Mouse (Mus musculus) heart, adult 11 months (tissue): ENCODE measurements at regions not wholly inside any gene's neighbourhood (a gene's known extent, or its start where the extent isn't known, plus 50 kb on each side); places are given as distances from the start of the nearest gene placed in this dataset.

ENCODE experiments used
- DNase-seq: peaks from one replicate; pipeline ENCODE4 v3.0.0; 2022

DNA sequence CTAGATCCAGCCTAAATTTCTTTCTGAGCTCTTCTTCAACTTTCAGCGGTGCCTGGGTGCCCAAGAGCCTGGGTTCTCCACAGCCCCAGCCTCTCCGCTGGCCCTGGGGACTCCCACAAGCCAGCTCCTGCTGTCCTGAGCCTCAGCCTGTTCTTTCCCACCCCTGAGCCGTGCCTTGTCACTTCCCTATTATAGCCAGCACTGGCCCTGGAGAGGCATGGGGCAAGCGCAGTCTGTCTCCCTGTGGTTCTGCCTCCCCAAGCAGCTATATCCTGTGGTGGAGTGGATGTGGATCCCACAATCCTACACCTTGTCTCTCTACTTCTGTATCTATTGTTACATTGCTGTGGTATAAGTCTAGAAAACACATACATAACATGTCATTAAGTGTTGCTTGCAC, 128.6 kb upstream of the Hgf start:
- DNase-seq, result no peak

DNA sequence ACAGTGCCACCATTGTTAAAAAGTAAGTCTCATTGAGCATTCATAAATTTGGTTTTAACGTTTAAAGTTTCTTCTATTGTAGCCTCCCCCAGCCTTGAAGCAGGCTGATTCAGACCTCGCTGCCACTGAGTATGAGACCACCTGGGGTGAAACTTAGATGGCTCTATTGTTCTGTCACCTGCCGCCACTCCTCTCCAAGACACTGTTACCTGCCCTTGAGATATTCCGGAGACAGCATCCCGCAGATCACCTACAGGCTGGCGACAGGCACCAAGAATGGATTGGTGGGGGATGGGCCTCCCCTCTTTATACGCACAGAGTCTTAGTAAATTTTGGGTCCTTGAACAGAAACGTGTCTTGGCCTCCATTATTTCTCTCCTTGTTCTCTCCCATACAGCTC, 128.0 kb upstream of the Hgf start:
- DNase-seq, result no peak

DNA sequence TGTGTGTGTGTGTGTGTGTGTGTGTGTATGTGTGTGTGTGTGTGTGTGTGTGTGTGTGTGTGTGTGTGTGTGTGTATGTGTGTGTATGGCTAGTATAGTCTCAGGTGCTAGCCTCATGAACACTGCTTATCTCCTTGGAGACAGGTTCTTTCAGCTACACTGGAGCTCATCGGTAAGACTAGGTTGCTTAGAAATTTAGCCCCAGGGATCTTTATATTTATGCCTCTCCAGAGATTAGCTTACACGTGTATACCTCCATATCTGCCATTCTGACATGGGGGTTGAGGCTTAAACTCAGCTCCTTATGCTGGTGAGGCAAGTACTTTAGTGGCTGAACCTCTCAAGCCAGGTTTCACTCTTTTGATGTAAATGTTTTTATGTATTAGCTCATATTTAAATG, 127.0 kb upstream of the Hgf start:
- DNase-seq, result no peak

DNA sequence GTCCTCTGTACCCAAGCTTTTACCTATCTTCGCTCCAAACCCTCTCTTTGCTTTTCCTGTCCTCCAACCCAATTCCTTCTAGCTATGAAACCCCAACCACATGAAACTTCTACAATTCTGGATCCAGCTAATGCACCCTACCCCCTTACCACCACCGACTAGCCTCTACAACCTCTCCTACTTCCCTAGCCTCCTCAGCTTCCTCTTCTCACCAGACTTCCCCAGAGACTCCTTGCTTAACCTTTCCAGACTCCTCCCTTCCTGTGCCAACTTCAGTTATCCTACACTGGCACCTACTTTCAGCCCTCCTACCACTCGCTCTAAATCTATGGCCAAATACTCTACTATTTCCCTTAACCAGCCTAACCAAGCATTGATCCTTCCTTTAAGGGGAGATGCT, 118.7 kb upstream of the Hgf start:
- no peak for DNase-seq

DNA sequence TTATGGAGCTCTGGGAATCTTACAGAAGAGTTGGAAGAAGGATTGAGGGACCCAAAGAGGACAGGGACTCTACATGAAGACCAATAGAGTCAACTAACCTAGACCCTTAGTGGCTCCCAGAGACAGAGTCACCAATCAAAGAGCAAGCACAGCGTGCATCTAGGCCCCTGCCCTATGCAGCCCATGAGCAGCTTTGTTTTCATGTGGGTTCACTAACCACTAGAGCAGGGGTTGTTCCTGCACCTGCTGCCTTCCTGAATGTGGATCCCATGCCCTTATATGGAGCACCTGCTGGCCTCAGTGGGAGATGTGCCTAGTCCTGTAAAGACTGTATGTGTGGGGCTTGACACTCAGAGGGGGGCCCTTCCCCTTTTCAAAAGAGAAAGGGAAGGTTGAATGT, 108.2 kb upstream of the Hgf start:
- DNase-seq, result no peak

DNA sequence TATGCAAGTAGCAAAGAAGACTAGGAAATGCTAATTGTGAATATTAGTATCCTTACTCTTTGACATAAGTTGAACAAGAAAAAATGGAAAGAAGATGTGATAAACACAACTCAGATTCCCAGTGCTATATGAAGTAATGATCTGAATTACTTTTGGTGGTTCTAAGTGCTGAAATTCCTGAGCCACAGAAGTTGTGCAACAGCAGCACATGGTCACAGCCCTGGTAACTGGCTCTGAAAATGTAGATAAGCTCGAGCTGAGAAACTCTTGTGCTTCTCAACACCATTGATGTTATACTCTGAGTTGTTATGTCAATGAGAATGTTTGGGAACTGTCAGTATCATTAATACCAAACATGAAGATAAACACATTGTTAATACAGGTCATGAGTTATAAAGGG, 106.3 kb upstream of the Hgf start:
- no peak for DNase-seq

DNA sequence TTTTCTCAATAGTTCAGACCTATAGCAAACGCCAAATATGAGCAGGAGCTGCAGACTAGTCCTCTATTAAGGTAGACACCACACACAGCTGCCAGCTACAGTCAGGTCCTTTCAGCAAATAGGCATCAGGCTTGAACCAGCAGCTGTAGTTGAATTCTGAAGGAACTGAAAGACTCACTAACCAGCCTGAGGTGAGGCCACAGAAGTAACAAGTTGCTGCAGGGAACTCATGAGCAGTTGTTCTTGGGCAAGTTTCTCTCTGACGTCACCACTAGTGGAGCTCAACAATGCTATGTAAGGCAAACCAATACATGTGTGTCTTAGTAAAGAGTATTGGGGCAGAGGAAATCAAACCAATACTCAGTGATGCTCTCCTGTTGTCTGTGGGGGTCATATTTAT, 91.5 kb upstream of the Hgf start:
- DNase-seq, result no peak

DNA sequence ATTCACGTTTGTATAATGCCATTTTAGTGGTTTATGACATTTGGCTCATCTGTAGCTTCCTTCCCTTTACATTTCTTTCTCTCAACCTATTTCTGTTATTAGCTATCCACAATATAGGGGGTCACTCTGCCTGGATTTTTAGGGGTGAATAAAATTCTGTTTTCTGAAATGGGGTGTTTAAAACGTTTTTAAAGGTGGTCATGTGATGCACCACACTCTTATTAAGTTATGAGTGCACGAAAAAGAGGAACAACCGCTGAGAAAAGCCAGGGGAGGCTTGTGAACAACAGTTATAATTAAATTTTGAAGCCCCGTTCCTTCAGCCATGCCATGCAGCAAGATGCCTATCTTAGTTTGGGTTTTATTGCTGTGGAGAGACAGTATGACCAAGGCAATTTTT, 87.0 kb upstream of the Hgf start:
- no peak for DNase-seq

DNA sequence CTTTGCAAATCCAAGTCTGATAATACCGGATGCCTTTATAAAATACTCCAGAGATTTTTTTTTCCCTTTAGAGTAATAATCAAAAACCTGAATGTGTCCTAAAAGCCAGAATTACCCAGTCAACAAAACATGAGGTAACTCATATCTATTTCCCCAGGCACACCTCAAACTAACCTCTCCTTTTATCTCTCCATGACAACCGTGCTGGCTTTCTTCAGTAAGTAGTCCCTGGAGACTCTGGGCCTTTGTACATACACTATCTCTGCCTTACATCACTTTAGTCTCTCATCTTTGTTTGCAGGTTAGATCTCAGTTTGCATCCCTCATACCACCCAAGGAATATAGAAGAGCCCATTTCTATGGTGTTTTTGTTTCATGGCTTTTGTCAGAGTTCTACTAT, 84.7 kb upstream of the Hgf start:
- no peak for DNase-seq

DNA sequence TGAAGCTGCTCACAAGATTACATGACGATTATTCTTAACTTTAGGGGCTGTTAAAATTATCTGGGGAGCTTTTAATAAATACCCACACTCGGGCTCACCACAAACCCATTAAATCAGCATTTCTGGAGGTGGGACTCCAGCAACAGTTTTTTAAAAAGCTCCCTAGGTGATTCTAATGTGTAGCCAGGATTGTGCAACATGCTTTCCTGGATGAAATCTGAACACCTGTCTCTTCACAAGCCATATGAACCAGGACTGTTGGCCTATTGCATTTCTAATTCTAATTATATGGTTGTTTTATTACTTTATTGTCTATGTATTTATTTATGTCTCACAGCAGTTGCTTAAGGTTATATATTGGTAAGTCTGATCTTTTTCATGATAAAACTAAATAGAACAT, 84.1 kb upstream of the Hgf start:
- no peak for DNase-seq

DNA sequence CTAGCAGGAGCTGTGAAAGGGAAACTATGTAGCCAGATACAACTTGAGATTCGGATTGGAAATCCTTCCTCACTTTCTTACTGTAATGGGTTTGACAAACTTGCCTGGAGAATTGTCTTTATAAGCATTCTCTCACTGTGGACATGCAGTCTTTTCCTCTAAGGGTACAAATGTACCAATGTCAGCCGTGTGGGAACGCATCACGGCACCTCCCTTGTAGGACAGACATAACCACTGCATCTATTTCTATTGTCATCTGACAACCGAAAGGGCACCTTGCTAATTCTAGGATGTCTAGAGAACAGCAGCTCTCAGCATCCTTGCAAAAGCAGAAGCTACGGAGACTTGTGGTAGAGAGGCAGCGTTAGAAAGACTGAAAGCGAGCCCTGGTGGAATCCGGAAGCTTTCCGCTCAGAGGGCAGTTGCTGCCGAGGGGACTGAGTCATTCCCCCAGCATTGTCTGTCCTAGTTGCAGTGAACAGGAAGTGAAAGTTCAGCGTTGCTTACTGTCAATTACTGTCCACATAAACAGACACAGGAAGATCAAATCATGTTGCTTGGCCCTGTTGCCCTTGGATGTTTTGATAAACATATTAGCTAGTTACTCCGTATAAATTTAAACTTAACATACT, 83.5 kb upstream of the Hgf start:
- DNase-seq, result peak; percentile 97

DNA sequence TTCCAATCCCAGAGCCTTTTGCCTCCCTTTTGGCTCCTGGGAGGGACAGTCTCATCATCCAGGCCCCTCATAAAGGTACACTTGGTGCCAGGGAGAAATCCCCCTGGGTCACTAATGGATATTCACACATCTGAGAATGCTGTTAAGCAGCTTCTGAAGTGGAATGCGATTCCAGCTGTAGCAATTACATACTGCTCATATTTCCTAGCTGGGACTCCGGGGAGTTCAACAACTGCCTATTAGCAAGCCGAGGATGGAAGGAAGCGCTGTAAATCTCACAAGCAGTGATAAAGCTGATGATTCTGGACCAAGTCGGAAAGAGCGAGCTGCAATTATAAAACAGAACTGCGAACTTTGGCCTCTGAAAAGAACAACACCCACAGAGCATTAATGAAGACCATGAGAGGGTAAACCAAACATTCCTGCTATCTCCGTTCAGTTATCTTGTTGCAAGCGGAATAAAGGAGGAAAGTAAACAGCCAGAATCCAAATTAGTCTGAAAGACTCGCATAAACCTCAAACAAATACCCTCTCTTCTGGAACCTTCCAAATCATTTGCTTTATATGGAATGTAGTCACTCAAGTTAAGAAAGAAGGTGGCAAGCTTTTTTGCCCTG, 82.8 kb upstream of the Hgf start:
- peak; percentile 91 for DNase-seq

DNA sequence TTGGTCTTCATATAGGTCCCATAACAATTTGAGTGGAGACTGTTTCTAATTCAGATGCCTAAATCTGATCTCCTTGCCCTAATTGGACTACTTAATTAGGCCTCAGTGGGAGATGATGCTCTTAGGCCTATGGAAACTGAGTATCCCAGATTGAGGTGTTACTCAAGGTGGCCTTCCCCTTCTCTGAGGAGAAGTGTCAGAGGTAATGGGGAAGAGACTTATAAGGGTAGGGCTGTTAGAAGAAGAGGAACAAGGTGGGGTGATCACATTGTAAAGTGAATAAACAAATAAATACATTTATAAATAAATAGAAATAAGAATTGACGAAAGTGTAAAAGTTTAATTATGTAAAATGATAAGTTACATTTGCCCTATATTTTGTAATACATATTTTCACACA, 65.3 kb upstream of the Hgf start:
- DNase-seq, result no peak

DNA sequence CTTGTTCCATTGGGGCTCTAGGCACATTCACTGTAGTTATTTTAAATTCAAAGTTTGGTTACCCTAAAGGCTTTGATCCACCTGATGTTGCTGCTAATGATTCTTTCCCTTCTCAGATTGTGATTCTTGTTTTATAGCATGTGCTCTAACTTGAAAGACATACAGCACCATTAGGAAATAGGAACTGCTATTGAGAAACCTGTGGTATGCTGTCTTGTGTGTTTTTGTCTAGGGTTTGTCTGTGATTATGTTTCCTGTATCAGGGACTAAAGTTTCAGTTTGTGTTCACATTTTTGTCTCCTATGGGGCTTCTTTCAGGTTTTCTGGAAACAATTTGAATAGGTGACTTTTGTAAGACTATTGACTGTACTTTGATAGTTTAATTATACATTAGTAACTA, 63.5 kb upstream of the Hgf start:
- no peak for DNase-seq

DNA sequence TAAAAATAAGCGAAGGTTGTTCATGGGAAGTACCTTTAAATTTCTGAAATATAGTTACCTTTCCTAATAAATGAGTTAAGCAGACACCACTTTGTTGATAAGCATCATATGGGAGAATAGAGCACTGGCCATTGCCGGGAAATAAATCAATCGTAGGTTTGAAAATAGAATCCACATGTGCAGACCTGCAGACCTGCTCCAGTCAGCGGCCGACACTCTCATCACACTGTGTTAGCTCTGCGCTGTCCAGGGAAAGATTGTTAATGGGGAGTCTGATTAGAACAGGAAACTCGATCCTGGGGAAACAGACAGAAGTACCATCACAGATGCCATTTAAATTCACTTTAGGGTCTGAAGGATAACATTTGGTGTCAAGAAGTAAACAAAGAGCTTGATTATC, 53.4 kb upstream of the Hgf start:
- no peak for DNase-seq
